Mouse (Mus musculus) lung, embryonic 15.5 days (tissue): ENCODE results near the gene Avp. TPM values are rescaled to one million over a fixed set of nuclear protein-coding genes. Genes with fewer than 3 reads are reported as not detected.
A peak's percentile ranks its signal among the peaks of the same experiment; 100 is the strongest.
"Not testable (repeated sequence)": the region's sequence is repeated elsewhere in the genome, so short reads cannot be mapped to it uniquely, and the experiment has no call there.

Source experiments
- ATAC-seq: fragments of 200-750 bp; cut with Nextera tagmentation; 2 replicates; pipeline ENCODE4 v1.8.0; 2017; ENCODE audit warnings: moderate number of reproducible peaks, borderline replicate concordance; ENCODE audit not compliant: low FRiP score, low TSS enrichment; ENCODE audit errors: extremely low read depth
- H3K27ac ChIP-seq: fragments of 300-500 bp; sonication (generic); 2 replicates; pipeline ENCODE4 v1.5.1; 2015; ENCODE audit warnings: moderate library complexity, mild to moderate bottlenecking, inconsistent platforms
- H3K27me3 ChIP-seq: fragments of 300-500 bp; sonication (generic); 2 replicates; pipeline ENCODE4 v1.6.1; 2015; ENCODE audit warnings: inconsistent platforms
- H3K36me3 ChIP-seq: fragments of 300-500 bp; sonication (generic); 2 replicates; pipeline ENCODE4 v1.6.1; 2015; ENCODE audit warnings: inconsistent platforms
- H3K4me1 ChIP-seq: fragments of 300-500 bp; sonication (generic); 2 replicates; pipeline ENCODE4 v1.6.1; 2015; ENCODE audit warnings: inconsistent platforms
- H3K4me2 ChIP-seq: fragments of 300-500 bp; sonication (generic); 2 replicates; pipeline ENCODE4 v1.6.1; 2015; ENCODE audit warnings: inconsistent platforms, mild to moderate bottlenecking, moderate library complexity
- H3K4me3 ChIP-seq: fragments of 300-500 bp; sonication (generic); 2 replicates; pipeline ENCODE4 v1.5.1; 2015; ENCODE audit warnings: mild to moderate bottlenecking, inconsistent platforms
- H3K9ac ChIP-seq: fragments of 300-500 bp; sonication (generic); 2 replicates; pipeline ENCODE4 v1.6.1; 2015; ENCODE audit warnings: inconsistent platforms
- H3K9me3 ChIP-seq: fragments of 300-500 bp; sonication (generic); 2 replicates; pipeline ENCODE4 v1.6.1; 2016; ENCODE audit warnings: inconsistent platforms
- WGBS: fragments of 180-500 bp; shearing (Covaris S2); methylation state at CpG from one replicate; pipeline ENCODE4 v1.1.7; 2015; 5-methylcytosine and 5-hydroxymethylcytosine counted together
- polyA plus RNA-seq: library from polyadenylated mRNA; unstranded; fragments of >200 nt; fragmentation: Nextera tagmentation; extraction: Ambion mirVana; gene quantifications from 2 replicates; pipeline ENCODE4 v1.2.1, GENCODE M21; 2015

Avp gene
- polyA plus RNA-seq, 1 experiment from 2014 or later: not detected

GRCm38 (mm10) chr2:130589157-130589556, 6.8 kb upstream of the Avp start:
- Histone ChIP-seq H3K9me3 (no peaks in the 10 kb centered on the region), H3K36me3 (peaks cover 10% of the 10 kb centered on the region), H3K27ac (no peak overlapping the region), H3K9ac (no peak overlapping the region), H3K4me1 (no peaks in the 10 kb centered on the region), H3K4me2 (no peak overlapping the region), H3K27me3 (no peaks in the 10 kb centered on the region), H3K4me3 (no peak overlapping the region)
- no peak for ATAC-seq
- WGBS: 88% methylated on average over 4 of the region's 4 CpGs

GRCm38 (mm10) chr2:130588373-130588772, 6.0 kb upstream of the Avp start:
- Histone ChIP-seq H3K9ac (no peak overlapping the region), H3K27me3 (no peaks in the 10 kb centered on the region), H3K36me3 (peaks cover 10% of the 10 kb centered on the region), H3K27ac (no peak overlapping the region), H3K9me3 (no peaks in the 10 kb centered on the region), H3K4me3 (no peak overlapping the region), H3K4me1 (no peaks in the 10 kb centered on the region), H3K4me2 (no peak overlapping the region)
- WGBS: 72% methylated on average over 2 of the region's 2 CpGs
- no peak for ATAC-seq

GRCm38 (mm10) chr2:130586016-130586415, 3.7 kb upstream of the Avp start:
- 79% methylated on average over 6 of the region's 6 CpGs for whole genome bisulfite sequencing
- Histone ChIP-seq H3K36me3 (peaks cover 4% of the 10 kb centered on the region; the same call in 1 of the 2 replicates), H3K27ac (no peak overlapping the region), H3K9me3 (no peaks in the 10 kb centered on the region), H3K9ac (no peak overlapping the region), H3K27me3 (peaks cover 23% of the 10 kb centered on the region), H3K4me2 (no peak overlapping the region), H3K4me3 (no peak overlapping the region), H3K4me1 (no peaks in the 10 kb centered on the region; the same call in 1 of the 2 replicates)
- no peak for ATAC-seq

GRCm38 (mm10) chr2:130583902-130584560, 1.7 kb upstream of the Avp start:
- H3K36me3 ChIP-seq: no peaks in the 10 kb centered on the region
- no peak overlapping the region for H3K4me3 ChIP-seq
- no peak overlapping the region for H3K4me2 ChIP-seq
- H3K4me1 ChIP-seq: peaks cover 8% of the 10 kb centered on the region
- H3K27me3 ChIP-seq: peaks cover 43% of the 10 kb centered on the region
- no peak overlapping the region for H3K9ac ChIP-seq
- H3K27ac ChIP-seq: no peak overlapping the region
- no peak for ATAC-seq
- WGBS: 52% methylated on average over 10 of the region's 10 CpGs
- no peaks in the 10 kb centered on the region for H3K9me3 ChIP-seq

GRCm38 (mm10) chr2:130581201-130581600, 1.2 kb downstream of the Avp start:
- Histone ChIP-seq H3K36me3 (no peaks in the 10 kb centered on the region), H3K27ac (no peak overlapping the region), H3K4me1 (peaks cover 20% of the 10 kb centered on the region), H3K9ac (no peak overlapping the region), H3K4me3 (peak overlapping the region; percentile 32), H3K27me3 (peaks cover 72% of the 10 kb centered on the region), H3K4me2 (peak overlapping the region; percentile 53), H3K9me3 (no peaks in the 10 kb centered on the region)
- 2% methylated on average over 16 of the region's 16 CpGs for whole genome bisulfite sequencing
- no peak for ATAC-seq

GRCm38 (mm10) chr2:130579791-130580190, 2.6 kb downstream of the Avp start:
- Histone ChIP-seq H3K27me3 (peaks cover 86% of the 10 kb centered on the region), H3K36me3 (no peaks in the 10 kb centered on the region), H3K9ac (no peak overlapping the region), H3K4me1 (peaks cover 20% of the 10 kb centered on the region), H3K27ac (no peak overlapping the region), H3K9me3 (no peaks in the 10 kb centered on the region), H3K4me2 (no peak overlapping the region), H3K4me3 (no peak overlapping the region)
- no peak for ATAC-seq
- WGBS: 4% methylated on average over 8 of the region's 8 CpGs

GRCm38 (mm10) chr2:130578148-130578547, 4.2 kb downstream of the Avp start:
- H3K27me3 ChIP-seq: peaks cover 92% of the 10 kb centered on the region
- no peak overlapping the region for H3K4me3 ChIP-seq
- WGBS: 11% methylated on average over 11 of the region's 11 CpGs
- H3K9ac ChIP-seq: no peak overlapping the region
- no peak overlapping the region for H3K4me2 ChIP-seq
- ATAC-seq: no peak
- H3K4me1 ChIP-seq: peaks cover 20% of the 10 kb centered on the region
- no peaks in the 10 kb centered on the region for H3K36me3 ChIP-seq
- no peaks in the 10 kb centered on the region for H3K9me3 ChIP-seq
- no peak overlapping the region for H3K27ac ChIP-seq

GRCm38 (mm10) chr2:130577632-130578031, 4.7 kb downstream of the Avp start:
- H3K36me3 ChIP-seq: no peaks in the 10 kb centered on the region
- peaks cover 90% of the 10 kb centered on the region for H3K27me3 ChIP-seq
- H3K4me3 ChIP-seq: peak overlapping the region; percentile 7; the same call in 1 of the 2 replicates
- H3K9me3 ChIP-seq: no peaks in the 10 kb centered on the region
- WGBS: 3% methylated on average over 12 of the region's 12 CpGs
- peak overlapping the region; percentile 26; the same call in 1 of the 2 replicates for H3K4me2 ChIP-seq
- no peak overlapping the region for H3K9ac ChIP-seq
- peak; percentile 10; the same call in 1 of the 2 replicates for ATAC-seq
- no peak overlapping the region for H3K27ac ChIP-seq
- peaks cover 20% of the 10 kb centered on the region for H3K4me1 ChIP-seq

- Histone ChIP-seq H3K9me3 (no peaks in the 10 kb centered on the region), H3K9ac (no peak overlapping the region), H3K4me1 (peaks cover 20% of the 10 kb centered on the region), H3K36me3 (no peaks in the 10 kb centered on the region), H3K4me3 (peak overlapping the region; percentile 26), H3K27me3 (peaks cover 84% of the 10 kb centered on the region), H3K27ac (no peak overlapping the region), H3K4me2 (peak overlapping the region; percentile 54)
- 4% methylated on average over 9 of the region's 9 CpGs for WGBS
- ATAC-seq: no peak
Observed at GRCm38 (mm10) chr2:130577021-130577420, 5.3 kb downstream of the Avp start.

GRCm38 (mm10) chr2:130576564-130576963, 5.8 kb downstream of the Avp start:
- WGBS: 3% methylated on average over 28 of the region's 32 CpGs
- H3K9ac ChIP-seq: not testable (repeated sequence)

GRCm38 (mm10) chr2:130575873-130576272, 6.5 kb downstream of the Avp start, which contains the start of gene Oxt:
Gene Oxt, plus strand, starts transcription at chr2:130576173.
- no peak within 1 kb of the TSS for H3K9ac ChIP-seq
- WGBS: 56% methylated on average over 9 of the region's 9 CpGs

More at GRCm38 (mm10) chr2:130576564-130576963, 5.8 kb downstream of the Avp start:
- Histone ChIP-seq H3K4me2 (peak overlapping the region; percentile 54), H3K4me3 (peak overlapping the region; percentile 26), H3K27me3 (peaks cover 79% of the 10 kb centered on the region), H3K4me1 (peaks cover 20% of the 10 kb centered on the region)
- H3K27ac ChIP-seq, H3K9me3 ChIP-seq, ATAC-seq, H3K36me3 ChIP-seq: not testable (repeated sequence)

GRCm38 (mm10) chr2:130574960-130575359, 7.4 kb downstream of the Avp start:
- H3K9me3 ChIP-seq: no peaks in the 10 kb centered on the region
- H3K4me1 ChIP-seq: peaks cover 13% of the 10 kb centered on the region
- peaks cover 63% of the 10 kb centered on the region for H3K27me3 ChIP-seq
- H3K4me2 ChIP-seq: no peak overlapping the region
- 75% methylated on average over 5 of the region's 5 CpGs for WGBS
- no peak overlapping the region for H3K27ac ChIP-seq
- no peak overlapping the region for H3K4me3 ChIP-seq
- H3K36me3 ChIP-seq: no peaks in the 10 kb centered on the region
- no peak for ATAC-seq
- no peak overlapping the region for H3K9ac ChIP-seq

More at GRCm38 (mm10) chr2:130575873-130576272, 6.5 kb downstream of the Avp start, which contains the start of gene Oxt:
- H3K9me3 ChIP-seq: no peaks in the 10 kb centered on the region
- no peak for ATAC-seq
- H3K4me1 ChIP-seq: peaks cover 20% of the 10 kb centered on the region
- H3K4me3 ChIP-seq: peak within 1 kb of the TSS; percentile 26
- H3K27ac ChIP-seq: no peak within 1 kb of the TSS
- H3K4me2 ChIP-seq: peak within 1 kb of the TSS; percentile 54
- H3K27me3 ChIP-seq: peaks cover 72% of the 10 kb centered on the region
- H3K36me3 ChIP-seq: no peaks in the 10 kb centered on the region
